Mouse (Mus musculus): ENCODE data around the gene Zfp970. TPM values are rescaled to one million over a fixed set of nuclear protein-coding genes. Genes with fewer than 3 reads are reported as not detected.

The Zfp970 gene
- polyA plus RNA-seq, 1 experiment from 2014 or later, result 18.6 TPM

Other genes starting within 250 kb of the Zfp970 start
- not detected in 2 replicates for gene Gm14409, start 197.7 kb upstream of the Zfp970 start, polyA plus RNA-seq (2014; fragmentation: Nextera tagmentation; extraction: Ambion mirVana)
- 0.16 and 0.76 TPM in 2 replicates for gene Gm14412, start 140.4 kb upstream of the Zfp970 start, polyA plus RNA-seq (2014; fragmentation: Nextera tagmentation; extraction: Ambion mirVana)
- 10.9 and 14.2 TPM in 2 replicates for gene Gm14418, start 66.4 kb upstream of the Zfp970 start, polyA plus RNA-seq (2014; fragmentation: Nextera tagmentation; extraction: Ambion mirVana)
- 6.1 and 9.8 TPM in 2 replicates for gene Gm14403, start 33.5 kb downstream of the Zfp970 start, polyA plus RNA-seq (2014; fragmentation: Nextera tagmentation; extraction: Ambion mirVana)
- not detected in 2 replicates for gene Gm14406, start 113.5 kb downstream of the Zfp970 start, polyA plus RNA-seq (2014; fragmentation: Nextera tagmentation; extraction: Ambion mirVana)